Mouse (Mus musculus) central nervous system, embryonic 14 days (tissue): Measurements from ENCODE around the gene Gprin3. TPM values are rescaled to one million over a fixed set of nuclear protein-coding genes. Genes with fewer than 3 reads are reported as not detected.

Experiments used
- polyA plus RNA-seq: library from polyadenylated mRNA; depleted of rRNA; stranded (reverse); fragments of >200 nt; gene quantifications from 2 replicates; pipeline ENCODE4 v1.2.3, GENCODE M21; 2012; rRNA removed

Gene Gprin3
- polyA plus RNA-seq, result 0.61 and 0.76 TPM in 2 replicates

GRCm38 (mm10) chr6:59425824-59426533, at the start of gene Gprin3:
Gene Gprin3, minus strand, starts transcription at chr6:59426294.

Other genes starting within 250 kb of the Gprin3 start
- gene Tigd2, start 217.4 kb downstream of the Gprin3 start, polyA plus RNA-seq, result 3.7 and 4.3 TPM in 2 replicates